Mouse (Mus musculus): ENCODE measurements around the gene Sema3g. TPM values are rescaled to one million over a fixed set of nuclear protein-coding genes. Genes with fewer than 3 reads are reported as not detected.

The Sema3g gene
- polyA plus RNA-seq (2021; fragmentation: Nextera tagmentation) = 0.06 and 0.13 TPM in 2 replicates
- long read RNA-seq, experiment 1 = 0 reads
- long read RNA-seq, experiment 2 = 0 reads

DNA sequence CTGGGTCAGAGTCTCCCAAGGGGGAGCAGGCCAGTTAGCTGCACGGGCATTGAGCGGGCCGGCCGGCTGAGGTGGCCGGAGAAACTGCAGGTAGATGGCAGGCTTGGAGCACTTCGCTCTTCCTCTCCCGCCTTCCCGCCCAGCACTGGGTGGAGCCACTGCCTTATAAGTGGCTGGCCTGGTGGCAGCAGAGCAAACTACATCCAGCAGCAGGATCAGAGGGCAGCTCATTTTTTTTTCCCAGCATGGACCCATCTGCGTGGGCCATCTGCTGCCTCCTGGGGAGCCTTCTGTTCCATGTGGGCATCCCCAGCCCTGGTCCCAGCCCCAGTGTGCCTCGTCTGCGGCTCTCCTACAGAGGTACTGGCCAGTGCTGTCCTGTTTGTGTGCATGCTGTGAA, at the start of gene Sema3g:
TSS of gene Sema3g (plus strand) at position 195 of the 400 bp plus-strand sequence.

GRCm38 (mm10) chr14:31168425-31168824, 49.2 kb upstream of the Sema3g start, which contains the start of gene Stab1:
TSS of gene Stab1 (minus strand) at chr14:31168641.

GRCm38 (mm10) chr14:31208084-31208483, 9.6 kb upstream of the Sema3g start, which contains the start of gene Tnnc1:
TSS of gene Tnnc1 (plus strand) at chr14:31208312.

GRCm38 (mm10) chr14:31216846-31217245, 814 bp upstream of the Sema3g start, which contains the start of gene Nisch:
TSS of gene Nisch (minus strand) at chr14:31216946.

DNA sequence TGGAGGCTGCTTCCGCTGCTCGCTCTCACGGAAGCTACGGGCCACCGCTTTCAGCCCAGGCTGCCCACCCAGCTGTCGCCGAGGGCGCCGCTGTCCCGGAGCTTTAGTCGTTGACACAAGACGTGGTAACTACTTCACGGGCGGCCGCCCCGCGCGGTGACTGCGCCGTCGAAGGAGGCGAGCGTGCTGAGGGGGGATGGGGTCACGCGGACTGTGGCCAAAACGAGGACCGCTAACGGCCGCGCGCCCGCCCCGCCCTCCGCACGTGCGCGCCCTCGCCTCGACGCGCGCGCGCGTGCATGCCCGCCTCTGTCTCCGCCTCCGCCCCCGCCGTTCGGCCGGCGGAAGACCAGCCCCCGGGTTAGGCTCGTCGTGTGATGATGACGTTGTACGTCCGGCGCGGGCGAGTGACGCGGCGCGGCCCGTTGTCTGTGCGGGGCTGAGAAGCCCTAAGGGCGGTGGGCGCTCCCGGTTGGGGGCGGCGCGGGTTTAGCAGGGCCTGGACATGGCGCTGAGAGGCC, 33.5 kb downstream of the Sema3g start, which contains the start of the genes Phf7 and Bap1:
TSS of gene Phf7 (minus strand) at position 234 of the 521 bp plus-strand sequence.
TSS of gene Bap1 (plus strand) at position 367 of the 521 bp plus-strand sequence.

Other genes with a start within 250 kb of the Sema3g start
- gene Glt8d1, start 216.5 kb upstream of the Sema3g start, polyA plus RNA-seq (2021; fragmentation: Nextera tagmentation) = 14.6 and 14.9 TPM in 2 replicates
- gene Spcs1, start 216.2 kb upstream of the Sema3g start, polyA plus RNA-seq (2021; fragmentation: Nextera tagmentation) = 565 and 597 TPM in 2 replicates
- 7.9 and 9.7 TPM in 2 replicates for gene Pbrm1, start 198.7 kb upstream of the Sema3g start, polyA plus RNA-seq (2021; fragmentation: Nextera tagmentation)
- 14.9 TPM in 2 replicates for gene Gnl3, start 198.7 kb upstream of the Sema3g start, polyA plus RNA-seq (2021; fragmentation: Nextera tagmentation)
- gene Smim4, start 88.9 kb upstream of the Sema3g start, polyA plus RNA-seq (2021; fragmentation: Nextera tagmentation) = 136 and 163 TPM in 2 replicates
- gene Nt5dc2, start 86.8 kb upstream of the Sema3g start, polyA plus RNA-seq (2021; fragmentation: Nextera tagmentation) = 23.3 and 23.4 TPM in 2 replicates
- gene Stab1, start 49.2 kb upstream of the Sema3g start, polyA plus RNA-seq (2021; fragmentation: Nextera tagmentation) = 6.7 and 8.1 TPM in 2 replicates
- 2.8 and 5.2 TPM in 2 replicates for gene Tnnc1, start 9.5 kb upstream of the Sema3g start, polyA plus RNA-seq (2021; fragmentation: Nextera tagmentation)
- gene Nisch, start 914 bp upstream of the Sema3g start, polyA plus RNA-seq (2021; fragmentation: Nextera tagmentation) = 170 and 174 TPM in 2 replicates
- gene Phf7, start 33.5 kb downstream of the Sema3g start, polyA plus RNA-seq (2021; fragmentation: Nextera tagmentation) = 3.5 and 4.3 TPM in 2 replicates
- gene Bap1, start 33.6 kb downstream of the Sema3g start, polyA plus RNA-seq (2021; fragmentation: Nextera tagmentation) = 66.7 and 67.4 TPM in 2 replicates
- gene Dnah1, start 106.0 kb downstream of the Sema3g start, polyA plus RNA-seq (2021; fragmentation: Nextera tagmentation) = 3.5 and 4.3 TPM in 2 replicates
- gene Capn7, start 118.8 kb downstream of the Sema3g start, polyA plus RNA-seq (2021; fragmentation: Nextera tagmentation) = 13.8 and 15.4 TPM in 2 replicates
- gene Sh3bp5, start 218.2 kb downstream of the Sema3g start, polyA plus RNA-seq (2021; fragmentation: Nextera tagmentation) = 33.9 and 42.8 TPM in 2 replicates

Measured in layer of hippocampus, adult 6 months (tissue).